Mouse (Mus musculus): ENCODE measurements around the gene Rab11fip2. TPM values are rescaled to one million over a fixed set of nuclear protein-coding genes. Genes with fewer than 3 reads are reported as not detected.

Gene Rab11fip2
- 0.85 and 0.89 TPM in 2 replicates for polyA plus RNA-seq (2012; rRNA removed)

DNA sequence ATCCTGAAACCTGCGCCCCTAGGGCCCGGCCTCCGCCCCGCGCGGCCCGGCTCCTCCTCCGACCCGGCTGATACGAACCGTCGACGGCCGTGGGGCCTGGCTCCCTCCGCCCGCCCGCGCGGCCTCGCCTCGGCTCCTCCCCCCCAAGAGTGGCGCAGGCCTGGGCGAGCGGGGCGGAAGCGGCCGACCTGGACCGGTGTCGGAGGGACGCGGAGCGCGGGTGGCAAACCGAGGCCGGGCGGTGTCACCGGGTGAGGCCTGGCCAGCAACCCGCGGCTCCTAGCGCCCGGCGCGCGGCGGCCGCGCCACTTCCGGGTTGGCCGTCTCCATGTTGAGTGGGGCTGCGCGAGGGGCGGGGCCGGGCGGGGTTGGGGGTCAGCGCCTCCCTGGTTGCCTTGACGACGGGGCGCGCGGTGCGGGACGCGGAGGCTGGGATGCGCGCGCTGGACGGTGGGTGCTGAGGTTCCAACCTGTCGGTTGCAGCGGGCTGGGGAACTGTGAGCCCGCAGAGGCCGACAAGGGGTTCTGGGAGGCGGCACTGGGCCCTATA lies at the start of gene Rab11fip2:
Rab11fip2 (minus strand) TSS at position 333 of the 550 bp plus-strand sequence.

